Mouse (Mus musculus) layer of hippocampus, adult 9-11 months (tissue): ENCODE results near the gene Cspg4.

Source experiments
- DNase-seq: peaks from one replicate; pipeline ENCODE4 v3.0.0; 2022

Gene Cspg4

DNA sequence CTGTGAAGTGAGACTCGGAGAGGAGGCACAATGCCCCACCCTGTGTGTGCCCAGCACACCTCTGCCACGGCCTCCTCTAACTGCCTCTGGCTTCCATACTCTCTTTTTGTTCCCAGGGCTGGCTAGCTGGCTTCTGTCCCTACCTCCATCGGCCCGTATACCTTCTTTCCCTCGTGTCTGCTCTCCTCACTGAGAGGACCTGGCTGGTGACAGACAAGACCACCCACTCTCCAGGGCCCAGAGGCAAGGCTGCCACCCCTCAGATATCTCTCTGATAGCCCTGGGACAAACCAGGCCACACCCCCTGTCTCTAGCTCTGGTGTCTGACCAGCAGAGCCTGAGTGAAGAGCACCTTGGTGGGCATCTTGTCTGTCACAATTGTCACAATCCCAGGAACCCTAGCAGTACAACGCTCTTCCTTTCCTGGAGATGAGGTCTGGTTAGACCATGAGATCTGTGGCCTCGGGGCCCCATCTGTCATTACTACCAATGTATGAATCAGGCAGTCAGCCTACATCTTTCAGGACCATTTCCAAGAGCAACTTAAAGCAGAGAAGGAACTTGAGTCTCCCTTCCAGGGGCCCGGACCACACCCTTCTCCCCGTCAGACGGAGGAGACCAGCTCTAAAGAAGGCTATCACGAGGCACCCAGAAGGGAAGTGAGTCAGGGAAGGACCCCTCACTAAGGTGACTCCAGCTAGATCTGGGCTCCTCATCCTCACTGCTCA lies 1.0 kb downstream of the Cspg4 start:
- DNase-seq, result no peak

DNA sequence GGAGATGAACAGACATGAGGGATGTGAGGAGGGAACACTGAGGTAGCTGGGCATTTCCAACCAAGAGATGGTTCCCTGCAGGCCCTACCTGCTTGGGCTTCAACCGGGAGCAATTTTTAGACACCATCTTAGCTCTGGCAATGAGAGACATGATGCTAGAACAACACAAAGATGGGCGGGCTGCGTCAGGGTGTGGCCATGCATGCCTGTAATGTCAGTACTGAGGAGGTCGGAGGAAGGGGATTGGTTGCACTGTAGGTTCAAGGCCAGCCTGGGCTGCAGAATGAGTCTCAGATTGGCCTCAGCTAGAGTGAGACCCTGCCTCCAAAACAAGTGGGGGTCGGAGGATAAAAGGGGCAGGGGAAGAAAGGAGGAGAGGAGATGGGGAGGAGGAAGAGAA lies 1.6 kb downstream of the Cspg4 start:
- DNase-seq, result no peak

DNA sequence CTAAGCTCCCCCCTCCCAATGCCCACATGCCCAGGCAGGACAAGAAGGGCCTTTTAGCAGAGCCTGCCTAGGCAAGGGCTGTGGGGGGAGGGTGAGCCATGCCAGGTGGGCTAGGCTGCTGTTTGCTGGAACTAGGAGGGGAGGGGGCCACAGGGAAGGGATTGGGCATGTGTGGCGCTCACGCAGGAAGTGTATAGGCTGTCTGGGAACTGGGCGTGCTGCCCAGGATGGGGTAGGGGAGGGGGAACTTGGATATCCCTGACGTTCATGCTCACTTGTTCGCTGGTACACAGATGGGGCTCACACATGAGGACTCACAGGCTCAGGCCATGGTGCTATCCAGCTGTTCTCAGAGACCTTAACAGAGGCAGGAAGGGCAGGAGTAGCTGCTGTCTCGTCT lies 3.5 kb downstream of the Cspg4 start:
- DNase-seq, result peak; percentile 82

DNA sequence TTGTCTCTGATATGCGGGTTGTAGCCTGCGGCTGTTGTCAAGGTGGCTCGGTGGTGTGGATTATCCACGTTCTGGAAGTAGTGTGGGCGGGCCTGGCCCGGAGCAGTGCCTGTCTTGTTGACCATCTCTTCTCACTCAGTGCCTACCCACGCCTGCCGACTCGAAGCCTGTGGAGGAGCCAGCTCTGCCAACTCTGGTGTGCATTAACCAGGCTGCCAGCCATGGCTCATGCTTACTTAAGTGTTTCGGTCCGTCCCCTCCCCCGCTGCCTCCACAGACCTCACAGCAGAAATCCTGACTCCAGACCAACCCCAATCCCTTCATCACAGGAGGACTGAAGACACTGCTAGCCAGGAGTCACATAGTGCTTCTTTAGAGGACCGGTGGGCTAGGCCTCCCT lies 4.7 kb downstream of the Cspg4 start:
- DNase-seq, result peak; percentile 87

DNA sequence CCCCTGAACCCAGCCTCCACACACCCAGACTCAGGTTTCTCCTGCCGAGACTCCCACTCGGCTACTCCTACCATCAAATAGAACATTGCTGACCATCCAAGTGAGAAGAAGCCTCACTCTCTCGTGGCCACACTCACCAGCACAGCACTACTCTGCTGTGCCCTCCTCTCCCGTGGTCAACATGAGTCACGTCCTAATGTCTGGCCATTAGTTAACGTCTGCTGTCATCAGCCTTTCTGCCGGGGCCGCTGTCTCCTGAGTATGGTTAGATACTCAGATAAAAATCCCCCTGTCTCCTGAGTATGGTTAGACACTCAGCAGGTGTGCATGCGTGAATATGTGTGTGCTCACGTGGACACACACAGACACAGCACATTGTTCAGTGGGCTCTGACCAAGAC lies 5.9 kb downstream of the Cspg4 start:
- no peak for DNase-seq

DNA sequence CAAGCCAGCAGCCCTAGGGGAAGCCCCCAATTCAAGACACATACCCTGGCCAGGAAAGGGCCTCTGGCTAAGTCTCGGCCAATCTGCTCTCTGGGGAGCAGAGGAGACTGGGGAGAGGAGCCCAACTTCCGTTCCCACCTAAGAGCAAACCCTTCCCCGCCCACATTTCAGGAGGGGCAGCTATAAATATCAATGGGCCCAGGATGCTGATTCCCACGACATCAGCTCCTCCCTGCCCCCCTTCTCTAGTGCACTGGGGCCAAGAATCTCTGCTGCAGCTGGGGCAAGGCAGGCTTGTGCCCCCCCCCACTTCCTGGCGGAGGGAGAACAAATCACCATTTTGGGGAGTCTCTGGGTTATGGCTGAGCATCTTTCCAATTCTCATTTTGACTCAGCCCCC lies 6.4 kb downstream of the Cspg4 start:
- DNase-seq, result no peak

DNA sequence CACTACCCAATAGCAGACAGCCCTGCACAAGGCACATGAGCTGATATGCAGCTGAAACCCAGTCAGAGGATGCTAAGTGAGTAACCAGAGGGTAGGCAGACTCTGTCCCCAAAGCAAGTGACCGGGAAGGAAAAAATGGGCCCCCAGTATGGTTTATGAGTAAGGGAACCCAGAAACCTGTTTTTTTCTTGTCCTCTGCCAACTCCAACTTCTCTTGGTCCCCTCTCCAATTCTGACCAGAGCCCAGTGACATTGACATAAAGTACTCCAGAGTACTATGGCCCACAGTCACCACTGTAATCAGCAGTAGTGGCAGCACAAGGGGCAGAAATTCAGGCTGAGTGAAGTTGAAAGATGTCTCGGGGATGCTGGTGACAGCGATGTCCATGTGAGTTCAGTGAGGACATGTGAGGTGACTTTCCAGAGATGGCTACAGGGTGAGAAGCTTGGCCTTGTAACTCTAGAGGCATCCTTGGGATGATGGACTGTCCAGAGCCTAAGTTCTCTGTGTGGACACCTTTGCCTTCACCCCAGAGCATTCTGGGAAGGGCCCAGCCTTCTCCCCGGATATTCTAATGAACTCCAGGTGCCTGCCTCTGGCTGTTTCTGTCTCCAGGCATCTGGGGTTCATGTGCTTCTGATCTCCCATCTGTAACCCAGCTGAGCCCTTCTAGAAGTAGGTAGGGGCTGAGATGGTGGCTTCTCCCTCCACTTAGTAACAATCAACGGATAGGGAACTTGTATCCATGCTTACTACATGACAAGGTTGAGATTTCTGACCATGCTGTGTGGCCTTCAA lies 7.5 kb downstream of the Cspg4 start:
- DNase-seq, result no peak

DNA sequence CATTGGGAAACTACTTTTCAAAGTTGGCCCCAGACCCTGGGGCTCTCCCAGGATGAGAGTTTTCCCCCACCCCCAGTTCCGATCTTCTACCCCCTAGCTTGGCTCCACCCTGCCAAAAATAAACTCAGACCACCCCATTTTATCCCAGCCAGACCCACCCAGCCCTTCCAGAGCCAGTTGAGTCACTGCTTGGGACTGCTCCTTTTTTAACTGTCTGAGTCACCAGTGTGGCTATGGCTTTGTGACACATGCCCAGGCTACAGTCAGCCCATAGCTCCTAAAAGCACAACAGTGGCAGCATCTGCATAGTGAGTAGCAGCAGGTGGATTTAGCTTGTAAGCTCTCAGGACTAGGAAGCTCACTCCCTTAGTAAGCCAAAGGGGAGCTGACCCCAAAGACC lies 8.3 kb downstream of the Cspg4 start:
- DNase-seq, result no peak

DNA sequence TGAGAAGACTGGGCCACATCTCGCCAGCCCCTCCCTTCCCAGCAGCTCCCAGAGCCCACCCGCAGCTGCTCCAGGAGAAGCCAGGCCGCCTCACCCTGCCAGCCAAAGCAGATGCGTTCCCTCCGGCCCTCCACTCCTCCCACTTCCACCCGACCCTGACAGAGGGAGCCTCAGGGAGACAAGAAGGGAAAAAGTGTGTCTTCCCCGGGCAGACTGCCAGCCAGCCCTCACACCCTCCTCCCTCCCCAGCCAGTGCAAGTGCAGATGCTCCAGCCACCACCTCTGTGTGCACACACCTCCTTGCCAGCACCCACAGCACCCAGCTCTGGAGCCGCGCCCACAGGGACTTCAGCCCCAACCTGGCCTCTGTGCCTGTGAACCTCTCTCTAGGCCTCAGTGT lies 12.0 kb downstream of the Cspg4 start:
- no peak for DNase-seq

DNA sequence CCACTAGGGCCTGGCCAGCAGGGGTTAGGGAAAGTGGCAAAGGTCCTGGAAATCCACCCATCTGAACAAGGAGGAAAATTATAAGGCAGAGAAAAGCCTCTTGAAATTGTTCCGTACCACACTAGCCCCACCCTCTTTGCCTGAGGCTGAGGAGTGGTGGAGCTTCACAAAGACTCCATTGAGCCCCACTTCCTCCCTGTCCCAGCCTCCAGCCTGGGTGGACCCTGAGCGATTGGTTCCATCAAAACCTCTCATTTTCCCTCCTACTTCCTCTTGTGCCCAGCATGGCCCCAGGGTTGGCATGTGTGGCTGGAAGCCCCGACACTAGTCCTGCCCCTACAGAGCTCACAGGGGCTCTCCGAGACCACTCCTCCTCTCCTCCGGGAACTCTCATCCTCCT lies 12.5 kb downstream of the Cspg4 start:
- no peak for DNase-seq

DNA sequence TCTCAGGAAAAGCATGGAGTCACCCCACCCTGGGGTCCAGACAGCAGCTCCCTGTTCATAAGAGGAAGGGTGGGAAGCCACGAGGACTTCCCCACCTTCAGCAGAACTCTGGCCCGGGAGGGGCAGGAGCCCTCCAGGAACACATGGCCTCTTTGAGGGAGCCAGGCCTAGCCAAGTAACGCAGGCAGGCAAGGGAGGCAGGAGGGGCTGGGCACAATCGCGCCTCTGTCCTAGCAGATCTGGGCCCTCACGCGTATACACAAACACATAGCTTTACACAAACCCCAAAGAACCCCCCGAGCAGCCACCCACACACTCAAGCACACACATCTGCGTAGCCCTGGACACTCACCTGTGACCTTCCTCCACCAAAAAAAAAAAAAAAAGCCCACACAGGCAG lies 16.0 kb downstream of the Cspg4 start:
- DNase-seq, result peak; percentile 60

DNA sequence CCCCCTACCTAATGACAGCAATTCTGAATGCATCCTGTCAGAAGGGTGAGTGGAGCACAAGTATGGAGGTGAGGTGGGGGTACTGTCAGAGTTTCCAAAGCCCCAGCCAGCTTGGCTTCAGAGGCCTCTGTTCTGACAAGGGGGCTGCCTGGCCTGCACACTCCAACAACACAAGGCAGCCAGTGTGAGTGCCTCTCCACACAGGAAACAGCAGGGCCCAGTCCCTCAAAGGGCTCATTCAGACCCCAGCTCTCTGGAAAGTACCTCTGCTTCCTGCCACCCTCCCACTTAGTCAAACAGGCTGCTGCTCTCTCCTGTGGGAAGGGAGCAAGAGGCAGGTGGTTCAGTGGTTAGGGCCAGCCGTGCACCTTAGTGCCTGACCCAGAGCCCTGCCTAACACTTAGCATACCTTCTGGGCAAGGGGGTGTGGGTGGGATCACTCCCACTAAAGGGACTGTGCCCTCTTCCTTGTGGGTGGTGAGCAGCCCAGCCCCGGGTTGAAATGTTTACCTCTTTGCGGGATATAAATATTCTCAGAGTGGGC lies 16.8 kb downstream of the Cspg4 start:
- peak; percentile 63 for DNase-seq

DNA sequence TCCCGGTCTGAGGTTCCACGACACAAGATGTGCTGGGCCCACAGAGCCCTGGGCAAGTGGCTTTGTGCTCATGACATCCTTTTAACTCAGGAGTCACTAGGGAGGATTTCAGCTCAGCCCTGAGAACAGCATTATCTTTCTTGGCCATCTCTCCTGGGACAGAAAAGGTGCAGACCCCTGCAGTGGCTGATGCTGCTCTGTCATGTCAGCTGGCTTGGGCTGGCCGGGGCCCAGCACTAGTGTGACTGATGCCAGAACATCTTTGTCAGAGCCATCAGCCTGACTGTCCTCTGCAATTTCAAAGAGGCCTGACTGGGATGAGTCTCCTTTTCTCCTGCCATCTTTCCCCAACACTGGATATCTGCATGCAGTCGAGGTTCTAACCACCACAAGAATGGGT lies 17.4 kb downstream of the Cspg4 start:
- no peak for DNase-seq

DNA sequence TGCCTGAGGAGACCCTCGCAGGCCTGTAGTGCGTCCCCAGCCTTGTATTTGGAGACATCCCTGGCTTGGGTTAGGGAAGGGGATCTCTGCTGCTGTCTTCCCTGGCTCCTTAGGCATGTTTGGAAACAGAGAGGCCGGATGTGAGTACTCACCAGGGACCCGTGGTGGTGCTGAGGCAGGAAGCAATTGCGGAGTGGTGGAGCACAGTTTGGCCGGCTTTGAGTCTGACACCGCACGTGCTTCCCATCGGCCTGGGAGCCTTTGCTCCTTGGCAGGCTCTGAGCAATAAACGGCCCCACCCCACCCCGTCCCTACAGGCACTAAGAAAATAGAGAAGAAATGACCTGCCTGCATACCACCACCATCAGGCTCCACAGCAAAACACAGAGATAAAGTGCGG lies 18.0 kb downstream of the Cspg4 start:
- no peak for DNase-seq

DNA sequence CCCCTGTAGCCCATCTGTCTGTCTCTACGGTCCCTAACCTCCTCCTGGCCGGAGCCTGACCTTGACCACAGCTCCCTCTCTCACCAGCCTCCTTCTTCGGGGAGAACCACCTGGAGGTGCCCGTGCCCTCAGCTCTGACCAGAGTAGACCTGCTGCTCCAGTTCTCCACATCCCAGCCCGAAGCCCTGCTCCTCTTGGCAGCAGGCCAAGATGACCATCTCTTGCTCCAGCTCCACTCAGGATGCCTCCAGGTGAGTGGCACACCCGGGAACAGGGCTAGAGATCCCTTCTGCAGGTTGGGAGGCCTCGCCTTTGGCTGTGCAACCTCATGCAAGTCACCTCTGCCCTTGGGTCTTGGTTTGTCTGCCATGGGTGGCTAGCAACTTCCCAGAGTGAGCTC lies 18.6 kb downstream of the Cspg4 start:
- DNase-seq, result no peak

DNA sequence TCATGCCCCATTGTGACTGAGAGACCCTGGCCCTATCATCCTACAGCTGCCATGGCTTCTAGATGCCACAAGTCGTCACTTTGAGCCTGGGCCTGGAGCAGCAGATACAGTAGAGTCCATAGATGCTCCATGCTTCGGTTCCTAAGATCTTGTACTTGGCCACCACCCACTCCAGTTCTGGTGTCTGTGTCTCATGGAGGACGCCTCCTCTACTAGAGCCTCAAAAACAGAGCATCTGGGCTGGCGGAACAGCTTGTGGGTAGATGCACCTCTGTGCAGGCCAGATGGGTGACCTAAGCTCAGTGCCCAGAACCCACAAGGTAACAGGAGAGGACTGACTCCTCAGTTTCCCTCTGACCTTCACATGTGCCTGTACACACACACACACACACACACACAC lies 19.5 kb downstream of the Cspg4 start:
- DNase-seq, result no peak

DNA sequence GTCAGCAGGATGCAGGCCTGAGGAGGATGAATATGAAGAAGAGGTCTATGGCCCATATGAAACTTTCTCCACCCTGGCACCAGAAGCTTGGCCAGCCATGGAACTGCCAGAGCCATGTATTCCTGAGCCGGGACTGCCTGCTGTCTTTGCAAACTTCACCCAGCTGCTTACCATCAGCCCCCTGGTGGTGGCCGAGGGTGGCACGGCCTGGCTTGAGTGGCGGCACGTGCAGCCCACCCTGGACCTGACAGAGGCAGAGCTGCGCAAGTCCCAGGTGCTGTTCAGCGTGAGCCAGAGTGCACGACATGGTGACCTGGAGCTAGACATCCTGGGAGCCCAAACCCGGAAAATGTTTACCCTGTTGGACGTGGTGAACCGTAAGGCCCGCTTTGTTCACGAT lies 21.3 kb downstream of the Cspg4 start:
- DNase-seq, result peak; percentile 2

DNA sequence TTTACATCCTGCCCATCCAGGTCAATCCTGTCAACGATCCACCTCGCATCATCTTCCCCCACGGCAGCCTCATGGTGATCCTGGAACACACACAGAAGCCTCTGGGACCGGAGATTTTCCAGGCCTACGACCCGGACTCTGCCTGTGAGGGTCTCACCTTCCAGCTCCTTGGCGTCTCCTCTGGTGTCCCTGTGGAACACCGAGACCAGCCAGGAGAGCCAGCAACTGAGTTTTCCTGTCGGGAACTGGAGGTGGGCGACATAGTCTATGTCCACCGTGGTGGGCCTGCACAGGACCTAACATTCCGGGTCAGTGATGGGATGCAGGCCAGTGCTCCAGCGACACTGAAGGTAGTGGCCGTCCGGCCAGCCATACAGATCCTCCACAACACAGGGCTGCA lies 21.8 kb downstream of the Cspg4 start:
- DNase-seq, result no peak

DNA sequence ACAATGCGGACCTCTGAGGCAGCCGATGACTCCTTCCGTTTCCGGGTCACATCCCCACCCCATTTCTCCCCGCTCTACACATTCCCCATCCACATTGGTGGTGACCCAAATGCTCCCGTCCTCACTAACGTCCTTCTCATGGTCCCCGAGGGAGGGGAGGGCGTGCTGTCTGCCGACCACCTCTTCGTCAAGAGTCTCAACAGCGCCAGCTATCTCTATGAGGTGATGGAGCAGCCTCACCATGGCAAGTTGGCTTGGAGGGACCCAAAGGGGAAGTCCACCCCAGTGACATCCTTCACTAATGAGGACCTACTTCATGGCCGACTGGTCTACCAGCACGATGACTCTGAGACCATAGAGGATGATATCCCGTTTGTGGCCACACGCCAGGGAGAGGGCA lies 22.7 kb downstream of the Cspg4 start:
- DNase-seq, result no peak

DNA sequence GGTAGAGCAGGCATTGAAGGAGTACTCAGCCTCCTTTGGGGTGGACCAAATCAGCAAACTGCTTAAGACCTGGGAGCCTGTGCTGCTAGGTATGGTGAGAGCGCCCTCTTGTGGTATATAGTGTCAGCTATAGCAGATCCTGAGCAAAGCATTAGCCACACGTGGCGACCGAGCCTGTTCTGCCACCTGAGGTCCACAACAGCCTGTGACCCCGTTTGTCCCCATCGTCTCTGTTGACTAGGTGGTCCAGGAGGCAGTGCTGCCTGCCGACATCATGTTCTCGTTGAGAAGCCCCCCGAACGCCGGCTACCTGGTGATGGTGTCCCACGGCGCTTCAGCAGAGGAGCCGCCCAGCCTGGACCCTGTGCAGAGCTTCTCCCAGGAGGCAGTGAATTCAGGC lies 25.0 kb downstream of the Cspg4 start:
- peak; percentile 82 for DNase-seq

DNA sequence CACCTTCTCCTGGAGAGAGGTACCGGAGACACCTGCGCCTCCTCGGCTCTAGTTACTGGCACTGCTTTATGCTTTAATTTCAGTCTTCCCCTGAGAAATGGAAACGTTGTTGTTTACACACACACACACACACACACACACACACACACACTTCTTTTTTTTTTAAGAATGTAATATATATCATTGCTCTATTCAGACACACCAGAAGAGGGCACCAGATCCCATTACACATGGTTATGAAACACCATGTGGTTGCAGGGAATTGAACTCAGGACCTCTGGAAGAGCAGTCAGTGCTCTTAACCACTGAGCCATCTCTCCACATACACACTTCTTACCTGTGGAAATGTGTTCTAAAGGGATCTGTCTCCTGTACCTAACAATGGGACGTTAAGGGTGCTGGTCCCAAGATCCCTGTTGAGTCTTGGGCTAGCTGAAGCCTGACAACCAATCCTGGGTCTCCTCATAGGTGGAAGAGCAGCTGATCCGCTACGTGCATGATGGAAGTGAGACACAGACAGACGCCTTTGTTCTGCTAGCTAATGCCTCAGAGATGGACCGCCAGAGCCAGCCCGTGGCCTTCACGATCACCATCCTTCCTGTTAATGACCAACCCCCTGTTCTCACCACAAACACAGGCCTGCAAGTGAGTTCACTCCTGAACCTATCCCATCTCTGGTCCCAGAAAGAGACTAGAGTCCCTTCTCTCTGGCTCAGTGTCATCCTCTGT lies 25.9 kb downstream of the Cspg4 start:
- DNase-seq, result no peak

DNA sequence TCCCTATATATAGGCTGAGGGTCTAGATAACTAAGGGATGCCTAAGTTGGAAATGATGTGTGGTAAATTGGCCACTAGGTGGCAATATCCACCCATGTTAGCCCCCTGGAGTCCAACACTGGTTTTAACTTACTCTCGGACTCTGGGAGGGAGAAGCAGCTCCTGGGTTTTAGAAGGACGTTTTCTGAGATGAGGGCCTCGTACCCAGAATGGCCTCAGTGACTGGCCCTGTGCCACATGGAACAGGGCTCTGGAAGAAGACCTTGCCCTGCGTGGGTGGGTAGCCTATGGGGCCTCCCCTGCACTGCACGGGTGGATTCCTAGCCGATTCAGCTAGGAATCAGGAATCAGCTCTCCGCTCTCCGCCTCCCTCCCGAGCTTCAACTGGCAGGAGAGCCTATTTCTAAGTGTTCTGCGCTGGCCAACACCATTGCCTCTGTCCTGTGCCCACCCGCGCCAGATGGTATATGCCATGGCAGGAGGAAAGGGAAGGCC lies 26.7 kb downstream of the Cspg4 start:
- DNase-seq, result peak; percentile 77

DNA sequence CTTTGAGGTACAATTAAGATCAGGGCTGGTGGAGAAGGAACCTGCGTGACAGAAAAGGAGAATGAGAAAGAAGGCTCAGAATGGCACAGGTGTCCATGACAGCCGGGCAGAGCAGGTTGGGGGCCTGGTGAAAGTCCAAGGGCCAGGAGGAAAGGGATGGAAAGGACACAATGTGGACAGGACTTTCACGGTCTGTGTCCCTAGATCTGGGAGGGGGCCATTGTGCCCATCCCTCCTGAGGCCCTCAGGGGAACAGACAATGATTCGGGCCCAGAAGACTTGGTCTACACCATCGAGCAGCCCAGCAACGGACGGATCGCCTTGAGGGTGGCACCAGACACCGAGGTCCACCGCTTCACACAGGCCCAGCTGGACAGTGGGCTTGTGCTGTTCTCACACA lies 27.3 kb downstream of the Cspg4 start:
- DNase-seq, result no peak

DNA sequence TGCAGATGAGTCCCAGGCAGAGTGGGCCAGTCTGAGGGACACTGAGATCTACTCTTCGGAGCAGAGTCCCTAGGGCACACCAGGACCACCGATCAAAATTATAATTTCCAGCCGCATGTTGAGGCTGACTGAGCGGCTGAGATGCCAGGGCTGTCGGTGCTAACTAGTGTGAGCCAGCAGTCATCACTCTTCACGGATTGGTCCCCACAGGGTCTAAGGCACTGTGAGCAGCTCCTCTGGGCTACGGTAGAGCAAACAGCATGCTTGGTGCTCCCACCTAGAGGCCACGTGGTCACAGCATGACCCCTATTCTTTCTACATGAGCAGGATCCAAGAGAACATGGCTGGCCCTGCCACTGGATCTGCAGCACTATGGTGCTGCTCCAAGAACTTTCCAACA lies 28.5 kb downstream of the Cspg4 start:
- no peak for DNase-seq
